Mouse (Mus musculus): ENCODE data around the gene Matn3. TPM values are rescaled to one million over a fixed set of nuclear protein-coding genes. Genes with fewer than 3 reads are reported as not detected.

Matn3 gene
- total RNA-seq, 1 experiment from 2014 or later = not detected

Other genes with a start within 250 kb of the Matn3 start
- gene Sdc1, start 176.6 kb upstream of the Matn3 start, total RNA-seq (2021) = 14.1 and 15.8 TPM in 2 replicates
- 421 and 503 TPM in 2 replicates for gene Laptm4a, start 26.3 kb upstream of the Matn3 start, total RNA-seq (2021)
- 9.9 and 16.1 TPM in 2 replicates for gene Wdr35, start 26.0 kb downstream of the Matn3 start, total RNA-seq (2021)
- 12.9 and 15.9 TPM in 2 replicates for gene Ttc32, start 82.1 kb downstream of the Matn3 start, total RNA-seq (2021)